Mouse (Mus musculus): ENCODE measurements around the gene Ahcyl2. TPM values are rescaled to one million over a fixed set of nuclear protein-coding genes. Genes with fewer than 3 reads are reported as not detected.

Ahcyl2 gene
- polyA plus RNA-seq, 1 experiment from 2014 or later, result 14.0 TPM

DNA sequence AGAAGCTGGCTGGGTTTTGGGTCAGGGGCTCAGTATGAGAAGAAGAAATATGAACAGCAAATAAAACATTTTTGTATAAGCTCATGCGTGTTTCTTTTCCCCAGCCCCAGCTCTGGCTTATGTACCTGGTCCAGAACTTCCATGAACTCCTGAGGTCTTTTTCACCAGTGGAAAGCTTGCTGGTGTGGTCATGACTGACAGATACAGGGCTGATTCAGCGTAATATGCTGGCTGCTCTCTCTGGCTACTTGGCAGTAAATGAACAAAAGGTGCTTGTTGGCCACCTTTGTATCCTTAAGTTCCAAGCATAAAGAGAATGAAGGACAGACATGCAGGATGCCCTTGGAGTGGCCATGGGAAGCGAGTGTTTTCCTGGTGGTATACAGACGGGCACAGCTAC is 6.5 kb upstream of the Ahcyl2 start:
- Histone ChIP-seq H3K9me3 (ENCODE audit: control insufficient read depth, low read length) (no peaks in the 10 kb centered on the region), H3K27me3 (replicated peaks; ENCODE audit: control insufficient read depth, insufficient read depth, low read length) (no peaks in the 10 kb centered on the region), H3K27ac (replicated peaks; ENCODE audit: low read depth, low read length) (no peak overlapping the region), H3K36me3 (ENCODE audit: control insufficient read depth, insufficient read depth, low read length) (peaks cover 49% of the 10 kb centered on the region), H3K4me2 (ENCODE audit: low read depth, low read length) (no peak overlapping the region), H3K4me3 (ENCODE audit: low read depth, low read length) (no peak overlapping the region), H3K4me1 (ENCODE audit: control insufficient read depth, insufficient read depth, low read length) (no peaks in the 10 kb centered on the region), H3K9ac (ENCODE audit: low read depth, low read length) (no peak overlapping the region)
- DNase-seq (ENCODE audit: low spot score) (no peak), ATAC-seq (ENCODE audit: low read depth) (no peak)
- 92% methylated on average over 4 of the region's 4 CpGs for WGBS

- Histone ChIP-seq H3K4me3 (ENCODE audit: low read depth, low read length) (no peak overlapping the region), H3K27ac (replicated peaks; ENCODE audit: low read depth, low read length) (no peak overlapping the region), H3K27me3 (replicated peaks; ENCODE audit: control insufficient read depth, insufficient read depth, low read length) (no peaks in the 10 kb centered on the region), H3K9ac (ENCODE audit: low read depth, low read length) (no peak overlapping the region), H3K4me2 (ENCODE audit: low read depth, low read length) (no peak overlapping the region), H3K4me1 (ENCODE audit: control insufficient read depth, insufficient read depth, low read length) (no peaks in the 10 kb centered on the region), H3K9me3 (ENCODE audit: control insufficient read depth, low read length) (no peaks in the 10 kb centered on the region), H3K36me3 (ENCODE audit: control insufficient read depth, insufficient read depth, low read length) (peaks cover 38% of the 10 kb centered on the region)
- peak; percentile 39 for DNase-seq (ENCODE audit: low spot score)
- no peak for ATAC-seq (ENCODE audit: low read depth)
- WGBS, result 65% methylated on average over 4 of the region's 4 CpGs
Measured at GRCm38 (mm10) chr6:29762524-29762923, 5.3 kb upstream of the Ahcyl2 start.

GRCm38 (mm10) chr6:29766874-29767273 is 937 bp upstream of the Ahcyl2 start:
- ATAC-seq (ENCODE audit: low read depth) (no peak), DNase-seq (ENCODE audit: low spot score) (no peak)
- H3K27ac ChIP-seq (replicated peaks; ENCODE audit: low read depth, low read length), result no peak overlapping the region
- no peak overlapping the region for H3K4me2 ChIP-seq (ENCODE audit: low read depth, low read length)
- no peak overlapping the region for H3K9ac ChIP-seq (ENCODE audit: low read depth, low read length)
- 87% methylated on average over 2 of the region's 2 CpGs for WGBS
- no peaks in the 10 kb centered on the region for H3K27me3 ChIP-seq (replicated peaks; ENCODE audit: control insufficient read depth, insufficient read depth, low read length)
- H3K4me3 ChIP-seq (ENCODE audit: low read depth, low read length), result no peak overlapping the region
- peaks cover 2% of the 10 kb centered on the region; the same call in 1 of the 2 replicates for H3K36me3 ChIP-seq (ENCODE audit: control insufficient read depth, insufficient read depth, low read length)
- H3K9me3 ChIP-seq (ENCODE audit: control insufficient read depth, low read length), result no peaks in the 10 kb centered on the region
- peaks cover 5% of the 10 kb centered on the region; the same call in 1 of the 2 replicates for H3K4me1 ChIP-seq (ENCODE audit: control insufficient read depth, insufficient read depth, low read length)

DNA sequence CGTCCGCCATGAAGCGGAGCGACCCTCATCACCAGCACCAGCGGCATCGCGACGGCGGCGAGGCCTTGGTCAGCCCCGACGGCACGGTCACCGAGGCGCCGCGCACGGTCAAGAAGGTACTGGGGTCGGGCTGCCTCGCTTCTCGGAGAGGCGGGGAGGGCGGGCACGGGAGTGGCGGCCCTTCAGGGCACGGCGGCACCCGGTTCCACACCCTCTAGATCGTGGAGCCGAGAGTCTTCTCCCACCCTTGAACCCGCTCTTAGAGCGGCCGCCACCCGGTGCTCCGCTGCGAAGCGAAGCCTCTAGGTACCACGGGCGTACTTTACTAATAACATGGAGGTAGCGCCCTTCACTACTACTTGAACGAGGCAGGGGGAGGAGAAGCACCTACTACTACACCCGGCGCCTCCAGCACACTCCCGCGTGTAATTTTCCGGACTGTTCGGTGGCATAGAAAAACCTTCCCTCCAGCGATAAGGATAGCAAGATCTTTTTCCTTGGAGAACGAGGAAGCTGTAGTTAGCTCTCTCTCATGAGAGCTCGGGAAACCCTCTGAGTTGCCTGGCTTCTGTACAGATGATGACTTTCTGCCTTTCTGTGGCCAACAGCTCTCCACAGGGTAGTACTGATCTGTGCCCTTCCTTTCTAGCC is 1.1 kb downstream of the Ahcyl2 start:
- H3K9me3 ChIP-seq (ENCODE audit: control insufficient read depth, low read length), result no peaks in the 10 kb centered on the region
- ATAC-seq (ENCODE audit: low read depth), result no peak; the same call in 1 of the 2 replicates
- no peaks in the 10 kb centered on the region for H3K27me3 ChIP-seq (replicated peaks; ENCODE audit: control insufficient read depth, insufficient read depth, low read length)
- H3K36me3 ChIP-seq (ENCODE audit: control insufficient read depth, insufficient read depth, low read length), result no peaks in the 10 kb centered on the region
- H3K4me2 ChIP-seq (ENCODE audit: low read depth, low read length), result peak overlapping the region; percentile 54
- H3K27ac ChIP-seq (replicated peaks; ENCODE audit: low read depth, low read length), result peak overlapping the region; percentile 85
- peak overlapping the region; percentile 83 for H3K9ac ChIP-seq (ENCODE audit: low read depth, low read length)
- under 1% methylated on average over 26 of the region's 50 CpGs for WGBS
- peak; percentile 31 for DNase-seq (ENCODE audit: low spot score)
- H3K4me1 ChIP-seq (ENCODE audit: control insufficient read depth, insufficient read depth, low read length), result peaks cover 5% of the 10 kb centered on the region; the same call in 1 of the 2 replicates
- H3K4me3 ChIP-seq (ENCODE audit: low read depth, low read length), result peak overlapping the region; percentile 88

DNA sequence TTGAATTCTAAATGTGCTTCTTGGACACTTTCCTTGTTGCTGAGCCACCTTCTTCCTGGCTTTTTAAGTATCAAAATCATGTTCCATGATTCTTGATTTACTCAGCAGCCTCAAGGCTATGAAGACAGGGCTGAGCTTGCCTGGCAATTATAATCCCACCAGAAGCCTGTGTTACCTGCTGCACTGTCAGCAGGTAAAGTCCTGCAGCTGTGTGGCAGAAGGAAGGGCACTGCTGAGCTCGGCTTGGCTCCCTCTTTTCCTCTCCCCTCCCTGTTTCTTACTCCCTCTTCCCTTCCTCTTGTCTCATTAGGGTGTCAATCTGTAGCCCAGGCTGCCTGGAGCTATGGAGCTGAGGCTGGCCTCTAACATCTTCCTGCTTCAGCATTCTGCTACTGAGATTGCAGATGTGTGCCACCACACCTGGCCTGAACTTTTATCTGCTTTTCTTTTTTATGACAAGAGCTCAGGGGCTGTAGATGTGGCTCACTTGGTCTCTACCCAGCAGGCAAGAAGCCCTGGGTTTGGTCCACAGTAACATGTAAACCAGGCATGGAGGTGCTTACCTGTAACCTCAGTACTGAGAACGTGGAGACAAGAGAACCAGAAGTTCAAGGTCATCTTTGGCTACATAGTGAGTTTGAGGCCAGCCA is 3.0 kb downstream of the Ahcyl2 start:
- Histone ChIP-seq H3K36me3 (ENCODE audit: control insufficient read depth, insufficient read depth, low read length) (no peaks in the 10 kb centered on the region), H3K4me2 (ENCODE audit: low read depth, low read length) (no peak overlapping the region), H3K4me3 (ENCODE audit: low read depth, low read length) (no peak overlapping the region), H3K27ac (replicated peaks; ENCODE audit: low read depth, low read length) (no peak overlapping the region), H3K27me3 (replicated peaks; ENCODE audit: control insufficient read depth, insufficient read depth, low read length) (no peaks in the 10 kb centered on the region), H3K9me3 (ENCODE audit: control insufficient read depth, low read length) (no peaks in the 10 kb centered on the region), H3K4me1 (ENCODE audit: control insufficient read depth, insufficient read depth, low read length) (peaks cover 5% of the 10 kb centered on the region; the same call in 1 of the 2 replicates), H3K9ac (ENCODE audit: low read depth, low read length) (no peak overlapping the region)
- DNase-seq (ENCODE audit: low spot score) (no peak), ATAC-seq (ENCODE audit: low read depth) (no peak)
- WGBS, result 50% methylated on average over 2 of the region's 2 CpGs

- H3K4me3 ChIP-seq (ENCODE audit: low read depth, low read length), result no peak overlapping the region
- 77% methylated on average over 3 of the region's 3 CpGs for WGBS
- peaks cover 5% of the 10 kb centered on the region; the same call in 1 of the 2 replicates for H3K4me1 ChIP-seq (ENCODE audit: control insufficient read depth, insufficient read depth, low read length)
- DNase-seq (ENCODE audit: low spot score) (no peak), ATAC-seq (ENCODE audit: low read depth) (no peak)
- H3K27ac ChIP-seq (replicated peaks; ENCODE audit: low read depth, low read length), result no peak overlapping the region
- no peak overlapping the region for H3K9ac ChIP-seq (ENCODE audit: low read depth, low read length)
- no peaks in the 10 kb centered on the region for H3K9me3 ChIP-seq (ENCODE audit: control insufficient read depth, low read length)
- H3K27me3 ChIP-seq (replicated peaks; ENCODE audit: control insufficient read depth, insufficient read depth, low read length), result no peaks in the 10 kb centered on the region
- H3K36me3 ChIP-seq (ENCODE audit: control insufficient read depth, insufficient read depth, low read length), result no peaks in the 10 kb centered on the region
- H3K4me2 ChIP-seq (ENCODE audit: low read depth, low read length), result no peak overlapping the region
Measured at GRCm38 (mm10) chr6:29772236-29772635, 4.4 kb downstream of the Ahcyl2 start.

DNA sequence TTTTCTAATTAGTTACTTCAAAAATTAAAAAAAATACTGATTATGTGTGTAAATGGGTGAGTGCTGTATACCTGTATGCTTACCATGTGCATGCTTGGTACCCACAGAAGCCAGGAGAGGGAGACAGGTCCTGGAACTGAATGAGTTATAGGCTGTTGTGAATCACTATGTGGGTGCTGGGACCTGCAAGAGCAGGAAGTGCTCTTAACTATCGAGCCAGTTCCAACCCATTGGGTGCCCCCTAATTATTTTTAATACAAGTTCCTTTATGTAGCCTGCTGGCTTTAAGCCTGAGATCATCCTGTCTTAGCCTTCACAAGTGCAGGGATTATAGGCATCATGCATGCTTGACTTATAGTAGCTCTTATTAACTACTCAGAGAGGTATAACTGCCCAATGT is 6.3 kb downstream of the Ahcyl2 start:
- DNase-seq (ENCODE audit: low spot score) (no peak), ATAC-seq (ENCODE audit: low read depth) (no peak)
- no peaks in the 10 kb centered on the region for H3K27me3 ChIP-seq (replicated peaks; ENCODE audit: control insufficient read depth, insufficient read depth, low read length)
- no peak overlapping the region for H3K4me2 ChIP-seq (ENCODE audit: low read depth, low read length)
- H3K36me3 ChIP-seq (ENCODE audit: control insufficient read depth, insufficient read depth, low read length), result no peaks in the 10 kb centered on the region
- H3K4me1 ChIP-seq (ENCODE audit: control insufficient read depth, insufficient read depth, low read length), result peaks cover 5% of the 10 kb centered on the region; the same call in 1 of the 2 replicates
- H3K9ac ChIP-seq (ENCODE audit: low read depth, low read length), result no peak overlapping the region
- no peak overlapping the region for H3K27ac ChIP-seq (replicated peaks; ENCODE audit: low read depth, low read length)
- no peak overlapping the region for H3K4me3 ChIP-seq (ENCODE audit: low read depth, low read length)
- no peaks in the 10 kb centered on the region for H3K9me3 ChIP-seq (ENCODE audit: control insufficient read depth, low read length)
- WGBS, result 83% methylated on average over 1 of the region's 1 CpGs

DNA sequence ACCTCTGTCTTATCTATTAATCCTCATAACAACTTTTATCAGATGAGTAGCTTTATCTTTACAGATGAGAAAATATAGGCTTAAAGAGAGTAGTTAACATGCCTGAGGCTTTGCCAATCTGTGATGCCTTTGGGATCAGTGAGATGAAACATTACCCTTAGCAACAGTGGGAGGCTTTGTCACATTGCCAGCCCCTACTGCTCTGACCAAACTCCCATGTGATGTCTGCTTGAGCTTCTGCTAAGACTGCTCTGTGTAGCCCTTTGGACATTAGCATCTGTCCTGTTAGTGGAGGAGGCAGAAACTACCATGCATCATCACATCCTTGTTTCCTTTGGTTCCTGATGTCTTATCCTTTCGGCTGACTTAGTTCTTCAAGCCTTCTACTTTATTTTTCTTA is 7.8 kb downstream of the Ahcyl2 start:
- no peaks in the 10 kb centered on the region for H3K36me3 ChIP-seq (ENCODE audit: control insufficient read depth, insufficient read depth, low read length)
- ATAC-seq (ENCODE audit: low read depth) (0 out of 2 replicates have a peak, but pooled peaks have one; percentile 63), DNase-seq (ENCODE audit: low spot score) (peak; percentile 44)
- H3K4me1 ChIP-seq (ENCODE audit: control insufficient read depth, insufficient read depth, low read length), result no peaks in the 10 kb centered on the region
- H3K9me3 ChIP-seq (ENCODE audit: control insufficient read depth, low read length), result no peaks in the 10 kb centered on the region
- no peak overlapping the region for H3K4me3 ChIP-seq (ENCODE audit: low read depth, low read length)
- H3K27ac ChIP-seq (replicated peaks; ENCODE audit: low read depth, low read length), result no peak overlapping the region
- no peak overlapping the region for H3K4me2 ChIP-seq (ENCODE audit: low read depth, low read length)
- H3K9ac ChIP-seq (ENCODE audit: low read depth, low read length), result no peak overlapping the region
- WGBS, result 83% methylated on average over 1 of the region's 1 CpGs
- H3K27me3 ChIP-seq (replicated peaks; ENCODE audit: control insufficient read depth, insufficient read depth, low read length), result no peaks in the 10 kb centered on the region
